Mouse (Mus musculus) splenic B cell, adult 2 months (primary cell): ENCODE results near the gene Lsm10.

Source experiments
- DNase-seq: peaks from one replicate; pipeline ENCODE4 v3.0.0-alpha.2; 2011; ENCODE audit warnings: low read depth, low spot score
- H3K27me3 ChIP-seq: 2 replicates; pipeline ENCODE4 v1.6.1; 2012; ENCODE audit warnings: mild to moderate bottlenecking, low read length, moderate library complexity, mixed read lengths; ENCODE audit not compliant: control insufficient read depth, poor library complexity, insufficient read depth, severe bottlenecking
- H3K36me3 ChIP-seq: 2 replicates; pipeline ENCODE4 v1.6.1; 2012; ENCODE audit warnings: mild to moderate bottlenecking, low read length, moderate library complexity, mixed read lengths; ENCODE audit not compliant: control insufficient read depth, poor library complexity, insufficient read depth, severe bottlenecking

Gene Lsm10

DNA sequence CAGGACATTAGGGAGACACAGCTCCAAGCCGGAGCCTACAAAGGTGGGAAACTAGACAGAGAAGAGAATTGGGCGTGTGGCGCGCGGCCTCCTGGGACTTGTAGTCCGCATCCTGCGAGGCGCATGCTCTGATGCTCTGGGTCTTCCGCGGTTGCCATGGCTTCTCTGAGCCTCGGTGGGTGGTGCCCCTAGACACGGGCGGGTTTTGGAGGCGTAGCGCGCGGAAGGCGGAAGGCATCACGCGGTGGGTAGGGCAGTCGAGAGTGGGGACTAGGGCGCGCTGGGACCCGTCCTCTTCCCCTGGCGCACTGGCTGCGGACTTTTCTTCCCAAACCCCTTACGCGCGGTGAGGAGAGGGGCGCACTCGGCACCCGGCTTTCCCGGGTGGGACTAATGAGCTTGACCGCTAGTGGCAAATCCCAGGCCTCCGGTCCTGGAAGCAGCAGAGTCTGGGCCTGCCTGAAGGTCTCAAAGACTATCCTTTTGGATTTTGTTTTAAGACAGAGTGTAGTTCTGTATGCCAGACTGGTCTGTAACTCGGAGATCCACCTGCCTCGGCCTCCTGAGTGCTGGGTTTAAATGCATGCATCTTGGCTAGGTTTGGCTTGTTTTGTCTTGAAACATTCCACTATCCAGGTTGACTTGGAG lies at the start of gene Lsm10:
TSS of gene Lsm10 (plus strand) at position 160 of the 648 bp plus-strand sequence.
- H3K36me3 ChIP-seq = no peaks in the 10 kb centered on the region
- no peaks in the 10 kb centered on the region for H3K27me3 ChIP-seq
- DNase-seq = peak; percentile 97

DNA sequence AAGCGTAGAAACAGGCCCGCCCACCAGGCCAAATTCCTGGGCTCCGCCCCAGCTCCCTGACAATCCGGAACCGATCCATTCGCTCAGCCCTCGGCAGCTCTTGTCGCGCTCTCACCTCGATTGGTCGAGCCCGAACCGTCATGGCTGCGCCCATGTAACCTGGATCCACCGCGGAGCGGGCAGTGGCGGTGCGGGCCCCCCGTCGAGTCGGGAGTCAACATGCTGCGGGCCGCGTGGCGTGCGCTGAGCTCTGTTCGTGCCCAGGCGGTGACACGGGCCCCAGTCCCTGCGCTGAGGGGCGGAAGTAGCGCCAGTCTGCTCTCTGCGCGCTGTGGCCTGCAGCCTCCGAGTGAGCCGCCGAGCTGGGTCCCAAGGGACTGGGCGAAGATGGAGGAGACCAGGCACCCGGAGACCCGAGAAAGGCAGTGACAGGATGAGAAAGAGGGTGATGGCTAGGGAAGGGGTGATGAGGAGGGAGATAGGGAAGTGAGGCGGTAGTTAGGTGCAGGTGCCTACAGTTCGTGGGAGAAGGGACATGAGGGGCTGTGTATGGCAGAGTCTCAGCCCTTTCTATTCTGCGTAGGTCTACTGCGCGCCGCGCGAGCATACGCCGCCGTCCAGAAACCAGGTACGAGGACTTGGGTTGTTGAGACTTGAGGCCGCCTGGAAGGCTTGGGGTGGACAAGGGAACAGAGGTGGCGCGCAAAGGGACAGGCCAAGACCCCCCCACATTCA lies 49.4 kb upstream of the Lsm10 start, which contains the start of gene Mrps15:
TSS of gene Mrps15 (plus strand) at position 75 of the 735 bp plus-strand sequence.
- H3K27me3 ChIP-seq = no peaks in the 10 kb centered on the region
- peak; percentile 85 for DNase-seq

DNA sequence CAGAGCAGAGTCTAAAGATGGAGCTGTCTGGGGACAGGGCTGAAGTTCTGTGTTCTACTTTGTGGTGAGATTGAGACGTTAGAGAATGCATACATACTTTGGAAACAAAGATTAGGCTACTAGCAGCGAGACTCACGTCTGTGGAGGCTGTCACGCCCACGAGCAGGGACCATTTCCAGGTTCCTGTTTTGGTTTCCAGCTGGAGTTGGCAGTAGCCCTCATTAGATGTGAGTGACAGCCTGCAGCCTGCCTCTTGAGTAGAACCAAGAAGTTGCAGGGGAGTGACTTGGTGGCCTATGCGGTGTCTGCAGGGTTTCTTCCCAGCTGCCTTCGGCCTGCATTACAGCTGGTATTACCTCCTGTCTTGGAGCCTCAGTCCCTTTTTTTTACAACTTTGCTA lies 44.8 kb upstream of the Lsm10 start:
- peaks cover 5% of the 10 kb centered on the region for H3K36me3 ChIP-seq
- no peak for DNase-seq
- no peaks in the 10 kb centered on the region for H3K27me3 ChIP-seq

More for the DNA sequence above, 49.4 kb upstream of the Lsm10 start, which contains the start of gene Mrps15:
- no peaks in the 10 kb centered on the region; the same call in 1 of the 2 replicates for H3K36me3 ChIP-seq

DNA sequence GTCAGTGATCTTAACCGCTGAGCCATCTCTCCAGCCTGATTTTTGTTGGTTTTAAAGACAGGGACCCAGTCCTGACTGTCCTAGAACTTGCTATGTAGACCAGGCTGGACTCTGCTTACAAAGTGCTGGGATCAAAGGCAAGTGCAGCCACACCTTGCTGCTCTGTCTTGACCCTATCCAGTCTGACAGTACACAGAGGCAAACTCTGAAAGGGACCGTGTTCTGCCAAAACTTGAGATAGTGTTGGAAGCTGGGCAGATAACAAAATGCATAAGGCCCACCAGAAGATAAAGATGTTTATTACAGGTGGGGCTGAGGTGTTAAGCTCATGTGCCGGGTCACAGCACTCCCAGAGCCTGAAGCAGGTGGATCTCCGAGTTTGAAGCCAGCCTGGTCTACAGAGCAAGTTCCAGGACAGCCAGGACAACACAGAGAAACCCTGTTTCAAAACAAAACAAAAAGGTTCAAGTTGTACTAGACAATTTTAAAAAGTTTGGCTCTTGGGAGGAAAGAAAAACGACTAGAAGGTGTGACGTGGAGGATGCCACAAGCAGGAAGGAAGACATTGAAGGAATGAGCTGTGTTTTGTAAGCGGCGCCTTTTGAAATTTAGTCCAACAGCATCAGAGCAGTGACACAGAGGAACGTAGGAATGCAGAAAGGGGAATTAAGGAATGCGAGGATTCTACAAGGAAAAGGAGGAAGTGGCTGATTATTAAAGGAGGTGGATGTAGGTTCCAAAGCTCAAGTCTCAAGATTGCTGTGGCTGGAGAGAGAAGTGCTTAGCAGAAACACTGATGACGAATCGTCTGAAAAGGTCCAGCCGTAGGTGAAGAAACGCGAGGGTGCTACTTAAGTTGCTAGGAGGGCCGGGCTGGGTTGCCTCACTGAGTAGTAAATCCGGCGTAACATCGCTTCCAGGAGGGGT lies 39.0 kb upstream of the Lsm10 start:
- H3K27me3 ChIP-seq = no peaks in the 10 kb centered on the region
- no peak for DNase-seq
- H3K36me3 ChIP-seq = peaks cover 5% of the 10 kb centered on the region

DNA sequence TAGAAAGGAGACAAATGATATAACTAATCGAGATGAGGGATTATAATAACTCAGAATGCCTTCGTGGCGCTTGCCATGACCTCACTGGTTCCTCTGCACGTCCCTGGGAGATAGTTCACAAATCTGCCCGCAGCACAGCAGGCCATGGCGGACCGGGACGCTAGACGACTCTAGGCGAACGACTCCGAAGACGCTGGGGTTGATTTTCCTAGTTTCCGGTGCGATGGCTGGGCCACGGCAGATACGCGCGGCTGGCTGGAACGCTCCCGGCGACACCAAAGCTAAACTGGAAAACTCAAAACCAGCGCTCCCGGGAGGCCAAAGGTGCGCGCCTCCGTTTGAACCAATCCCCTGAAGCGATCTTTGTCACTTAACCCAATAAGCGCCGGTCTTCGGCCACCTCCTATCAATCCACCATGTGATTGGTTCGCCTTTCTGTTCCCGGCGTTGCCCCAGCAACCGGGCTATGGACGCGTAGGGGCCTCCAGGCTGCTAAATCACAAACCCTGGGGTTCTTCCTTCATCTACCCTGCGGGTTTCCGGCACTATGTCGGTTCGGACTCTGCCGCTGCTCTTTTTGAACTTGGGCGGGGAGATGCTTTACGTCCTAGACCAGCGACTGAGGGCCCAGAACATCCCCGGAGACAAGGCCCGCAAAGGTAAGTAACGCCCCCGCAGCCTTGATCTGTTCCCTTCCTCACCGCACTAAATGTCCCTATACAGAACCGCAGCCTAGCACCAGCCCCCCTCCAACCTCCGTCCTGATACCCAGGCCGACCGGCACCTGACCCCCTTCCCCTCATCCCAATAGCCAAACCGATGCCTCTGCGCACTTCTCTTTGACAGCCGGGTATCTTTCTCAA lies 38.1 kb upstream of the Lsm10 start, which contains the start of gene Oscp1:
TSS of gene Oscp1 (plus strand) at position 432 of the 863 bp plus-strand sequence.
- DNase-seq = peak; percentile 93
- peaks cover under 1% of the 10 kb centered on the region for H3K36me3 ChIP-seq
- no peaks in the 10 kb centered on the region for H3K27me3 ChIP-seq

DNA sequence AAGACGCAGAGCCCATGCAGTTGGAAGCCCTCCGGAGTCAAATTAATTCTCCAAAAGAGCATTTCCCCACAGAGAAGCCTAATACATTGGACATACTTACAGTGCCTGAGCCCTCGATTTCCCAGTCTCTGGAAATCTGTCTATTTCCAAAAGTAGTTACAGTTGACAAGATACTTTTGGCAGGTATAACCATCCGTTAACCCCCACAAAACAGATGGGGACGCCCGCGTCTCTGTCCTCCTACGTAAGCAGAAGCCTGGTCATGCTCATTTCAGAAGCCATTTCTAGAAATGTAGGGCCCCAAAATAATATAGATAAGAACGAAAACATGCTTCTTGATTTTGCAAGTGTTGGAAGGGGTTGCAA lies 37.4 kb upstream of the Lsm10 start:
- H3K27me3 ChIP-seq = no peaks in the 10 kb centered on the region
- H3K36me3 ChIP-seq = no peaks in the 10 kb centered on the region; the same call in 1 of the 2 replicates
- no peak for DNase-seq

DNA sequence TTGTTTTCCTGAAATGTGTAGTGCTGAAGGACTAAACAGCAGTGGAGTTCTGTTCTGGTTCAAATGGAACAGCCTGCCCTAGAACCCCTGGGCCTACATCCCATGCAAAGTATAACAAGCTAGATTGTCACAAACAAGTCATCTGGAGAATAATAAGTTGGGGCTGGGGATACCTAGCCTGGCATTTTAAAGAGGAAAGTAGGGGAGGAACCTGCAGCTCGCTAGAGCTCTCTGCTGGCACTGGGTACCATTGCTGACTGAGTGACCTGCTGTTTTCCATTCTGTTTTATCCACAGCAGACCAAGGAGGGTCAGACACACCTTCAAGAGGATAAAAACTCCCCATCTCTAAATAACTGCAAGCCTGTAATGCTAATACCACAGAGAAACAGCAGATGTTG lies 33.6 kb upstream of the Lsm10 start:
- H3K27me3 ChIP-seq = no peaks in the 10 kb centered on the region
- DNase-seq = no peak
- no peaks in the 10 kb centered on the region for H3K36me3 ChIP-seq

DNA sequence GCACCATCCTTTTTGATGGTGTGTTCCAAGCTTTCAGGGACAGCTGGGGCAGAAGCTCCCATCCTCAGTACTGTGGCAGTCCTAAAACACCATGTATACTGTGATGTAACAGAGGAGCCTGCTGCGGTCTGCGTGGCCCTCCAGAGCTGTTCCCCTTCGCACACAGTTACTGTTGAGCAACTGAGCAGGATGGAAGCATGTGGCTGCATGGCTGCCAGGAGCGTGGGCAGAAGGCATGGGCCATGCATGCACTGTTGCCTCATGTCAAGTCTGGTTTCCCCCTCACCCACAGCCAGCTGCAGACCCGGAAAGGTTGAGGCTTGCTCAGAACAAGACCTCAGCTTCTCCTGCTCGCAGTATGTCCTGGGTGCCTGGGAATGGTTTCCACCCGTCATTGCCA lies 31.2 kb upstream of the Lsm10 start:
- no peak for DNase-seq
- H3K27me3 ChIP-seq = no peaks in the 10 kb centered on the region
- H3K36me3 ChIP-seq = no peaks in the 10 kb centered on the region

DNA sequence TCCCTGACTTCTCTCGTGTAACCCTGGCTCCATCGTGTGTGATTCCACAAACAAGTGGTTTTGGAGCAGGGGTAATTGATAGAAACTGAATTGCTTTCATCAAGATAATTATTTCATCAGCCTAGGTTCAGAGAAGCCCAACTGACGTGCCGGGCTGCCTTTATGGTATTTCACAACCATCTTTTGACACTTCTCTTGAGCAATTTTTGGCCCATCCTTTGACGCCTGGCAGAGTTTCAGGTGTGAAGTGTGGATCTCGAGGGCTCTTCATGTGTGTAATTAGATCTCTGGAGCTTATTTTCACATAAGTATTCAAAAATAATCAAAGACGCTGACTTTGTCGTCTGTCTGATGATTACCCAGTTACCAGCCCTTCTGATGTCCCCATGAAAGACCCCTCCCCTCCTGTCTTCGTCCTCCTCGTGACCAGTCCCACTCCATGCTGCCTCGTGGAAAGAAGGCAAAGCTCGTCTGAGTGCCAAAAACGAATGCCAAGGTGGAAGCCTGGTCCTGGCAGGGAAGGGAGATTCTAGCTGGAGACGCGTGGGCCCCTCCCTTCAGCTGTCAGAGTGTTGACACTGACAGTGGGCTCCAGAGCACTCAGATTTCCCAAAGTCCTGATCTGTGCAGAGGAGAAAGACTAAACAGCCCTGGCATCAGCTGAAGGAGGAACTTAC lies 28.9 kb upstream of the Lsm10 start:
- Histone ChIP-seq H3K27me3 (no peaks in the 10 kb centered on the region; the same call in 1 of the 2 replicates), H3K36me3 (no peaks in the 10 kb centered on the region)
- DNase-seq = no peak

DNA sequence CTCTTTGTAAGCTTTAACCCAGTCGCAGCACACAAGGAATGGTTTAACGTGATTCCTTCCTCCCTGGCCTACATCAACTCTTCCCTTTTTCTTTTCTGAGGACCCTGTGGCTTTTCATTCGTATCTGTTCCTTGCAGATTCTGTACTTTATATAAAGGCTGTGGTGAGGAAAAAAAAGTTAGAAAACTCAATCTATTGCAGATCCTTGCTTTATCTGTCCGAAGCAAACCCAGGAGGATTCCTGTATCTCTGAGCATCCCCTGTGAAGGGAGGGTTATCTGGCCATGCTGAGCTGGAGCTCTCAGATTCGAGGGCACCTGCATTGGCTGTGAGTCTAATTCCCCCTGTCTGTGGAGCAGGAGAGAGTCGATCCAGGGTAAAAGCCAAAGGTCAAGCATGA lies 27.6 kb upstream of the Lsm10 start:
- Histone ChIP-seq H3K36me3 (no peaks in the 10 kb centered on the region), H3K27me3 (no peaks in the 10 kb centered on the region; the same call in 1 of the 2 replicates)
- no peak for DNase-seq

DNA sequence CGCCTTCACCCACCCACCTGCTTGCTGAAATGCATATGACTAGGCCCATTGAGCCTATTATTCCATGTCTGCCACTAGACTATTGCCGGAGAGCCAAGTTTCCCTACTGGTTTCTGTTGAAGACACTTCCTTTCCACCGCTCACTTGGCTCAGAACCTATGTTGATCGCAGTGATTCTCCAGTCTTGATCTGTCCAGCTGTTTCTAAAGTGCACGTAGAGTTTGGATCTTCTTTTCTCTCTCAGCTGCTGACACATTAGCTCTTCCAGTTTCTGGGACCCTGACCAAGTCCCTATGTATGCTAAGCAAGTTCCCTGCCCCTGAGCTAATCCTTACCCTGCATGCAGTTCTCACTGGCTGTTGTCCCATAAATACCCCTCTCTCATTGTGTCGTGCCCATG lies 18.6 kb upstream of the Lsm10 start:
- no peaks in the 10 kb centered on the region for H3K27me3 ChIP-seq
- H3K36me3 ChIP-seq = no peaks in the 10 kb centered on the region
- DNase-seq = no peak

DNA sequence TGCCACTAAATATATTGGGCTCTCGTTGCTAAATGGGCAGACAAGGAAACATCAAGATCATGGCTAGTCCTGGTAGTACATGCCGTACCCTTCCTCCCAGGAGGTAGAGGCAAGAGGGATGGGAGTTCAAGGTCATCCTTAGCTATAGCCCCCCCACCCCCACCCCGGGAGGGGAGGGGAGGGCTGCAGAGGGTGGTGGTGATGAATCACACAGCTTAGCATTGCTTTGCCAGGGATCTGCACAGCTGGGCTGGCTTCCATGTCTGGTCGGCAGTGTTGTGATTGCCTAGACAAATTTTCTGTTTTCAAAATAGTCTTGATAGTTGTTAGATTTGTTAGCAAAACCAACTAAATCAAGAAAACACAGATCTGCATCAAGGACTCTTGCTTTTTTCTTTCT lies 17.2 kb upstream of the Lsm10 start:
- H3K27me3 ChIP-seq = no peaks in the 10 kb centered on the region
- no peak for DNase-seq
- no peaks in the 10 kb centered on the region for H3K36me3 ChIP-seq

DNA sequence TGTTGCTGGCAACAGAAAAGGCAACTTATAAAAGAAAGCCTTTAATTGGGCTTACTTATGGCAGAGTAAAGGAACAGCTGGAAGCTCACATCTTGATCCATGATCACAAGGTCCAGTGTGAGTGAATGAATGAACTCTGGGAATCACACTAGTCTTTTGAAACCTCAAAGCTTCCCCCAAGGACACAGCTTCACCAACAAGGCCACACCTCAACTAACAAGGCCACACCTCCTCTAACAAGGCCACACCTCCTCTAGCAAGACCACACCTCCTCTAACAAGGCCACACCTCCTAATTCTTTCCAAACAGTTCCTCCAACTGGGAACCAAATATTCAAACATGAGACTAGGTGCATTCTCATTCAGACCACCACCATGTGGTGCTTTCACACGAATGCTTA lies 14.8 kb upstream of the Lsm10 start:
- no peaks in the 10 kb centered on the region for H3K36me3 ChIP-seq
- no peak for DNase-seq
- H3K27me3 ChIP-seq = no peaks in the 10 kb centered on the region
